Mouse (Mus musculus) MN1 (cell line): ENCODE data around the gene Dcakd.

Experiments used
- DNase-seq: peaks from one replicate; pipeline ENCODE4 v3.0.0-alpha.2; 2016; ENCODE audit warnings: low spot score

Dcakd gene

DNA sequence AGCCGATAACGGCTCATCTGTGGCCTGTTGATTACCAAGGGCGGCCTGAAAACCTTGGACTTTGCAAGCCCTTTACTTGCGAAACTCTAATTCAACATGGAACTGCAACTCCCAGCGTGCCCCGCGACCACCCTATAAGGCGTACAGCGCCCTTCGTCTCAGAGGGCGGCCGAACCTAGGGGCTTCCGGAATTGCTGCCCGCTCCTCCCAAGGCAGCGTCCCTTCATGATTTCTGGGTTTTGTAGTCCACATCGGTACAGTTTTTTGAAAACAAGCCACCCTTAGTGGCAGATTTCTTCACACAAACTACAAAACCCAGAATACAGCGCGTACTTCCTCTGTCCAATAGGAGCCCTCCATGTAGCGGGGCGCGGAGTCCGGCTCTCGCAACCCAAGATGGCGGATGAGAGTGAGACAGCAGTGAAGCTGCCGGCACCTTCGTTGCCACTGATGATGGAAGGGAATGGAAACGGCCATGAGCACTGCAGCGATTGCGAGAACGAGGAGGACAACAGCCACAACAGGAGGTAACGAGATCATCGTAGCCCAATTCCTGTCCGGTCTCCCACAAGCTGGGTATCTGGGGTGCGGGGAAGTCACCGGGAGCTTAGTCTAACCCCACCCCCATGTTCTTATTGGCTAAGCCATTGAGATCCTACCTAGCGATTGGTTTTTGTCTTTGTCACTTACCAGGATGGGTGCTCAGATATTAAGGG lies at the start of gene Dcakd, which contains the start of gene Nmt1:
Gene Dcakd (minus strand): TSS at position 158 of the 716 bp plus-strand sequence.
Gene Nmt1 (plus strand): TSS at position 15 of the 716 bp plus-strand sequence.
- peak; percentile 97 for DNase-seq

DNA sequence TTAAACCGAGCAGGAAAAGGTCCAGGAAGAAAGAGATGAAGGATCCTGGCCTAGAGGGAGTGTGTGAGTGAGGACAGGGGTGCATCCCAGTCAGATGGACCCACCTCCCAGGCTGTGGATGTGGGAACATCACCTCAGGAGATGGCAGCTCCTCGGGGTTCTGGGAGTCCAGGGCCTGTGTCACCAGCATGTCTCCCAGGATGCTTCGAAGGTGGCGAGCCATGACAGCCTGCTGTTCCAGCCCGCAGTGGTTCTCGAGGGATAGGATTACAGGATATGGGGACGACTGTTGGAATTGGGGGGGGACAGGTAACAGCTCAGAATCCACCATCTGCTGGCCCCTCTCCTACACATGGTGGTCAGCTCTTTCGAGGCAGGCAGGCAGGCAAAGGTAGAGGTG lies 48.4 kb upstream of the Dcakd start:
- no peak for DNase-seq

DNA sequence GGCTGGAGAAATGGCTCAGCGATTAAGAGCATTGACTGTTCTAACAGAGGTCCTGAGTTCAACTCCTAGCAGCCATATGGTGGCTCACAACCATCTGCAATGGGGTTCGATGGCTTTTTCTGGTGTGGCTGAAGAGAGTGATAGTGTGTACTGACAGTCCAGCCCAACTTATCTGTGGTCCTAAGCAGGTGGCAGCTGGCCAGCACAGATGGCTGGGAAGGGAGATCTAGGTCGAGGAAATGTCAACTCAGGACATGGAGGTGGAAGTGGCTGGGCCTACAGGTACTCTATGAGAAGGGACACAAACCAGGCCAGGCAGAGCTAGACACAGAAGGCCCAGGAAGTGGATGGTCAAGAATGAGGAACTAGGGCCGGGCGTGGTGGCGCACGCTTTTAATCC lies 47.9 kb upstream of the Dcakd start:
- DNase-seq: no peak

DNA sequence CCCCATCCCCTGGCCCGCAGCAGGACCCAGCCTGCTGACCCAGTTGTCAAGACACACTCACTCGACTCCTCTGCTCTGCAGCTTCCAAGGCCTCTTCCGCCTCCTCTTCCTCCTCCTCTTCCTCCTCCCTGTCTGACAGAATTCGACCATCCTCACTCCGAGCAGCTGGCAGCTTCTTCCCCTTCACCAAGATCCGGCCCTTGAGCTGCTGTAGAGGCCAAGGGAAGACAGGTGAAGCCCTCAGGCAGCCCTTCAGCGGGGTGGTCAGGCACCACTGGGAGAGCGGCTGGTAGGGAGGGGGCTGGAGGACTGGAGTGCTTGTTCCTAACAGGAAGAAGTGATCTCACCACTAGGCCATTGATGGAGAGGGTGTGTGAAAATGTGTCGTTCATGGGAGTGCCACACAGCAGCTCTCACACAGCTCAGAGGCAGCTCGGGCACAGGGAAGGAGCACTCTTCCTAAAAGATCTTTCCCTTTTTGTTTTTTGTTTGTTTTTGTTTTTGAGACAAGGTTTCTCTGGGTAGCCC lies 46.7 kb upstream of the Dcakd start:
- DNase-seq: no peak

DNA sequence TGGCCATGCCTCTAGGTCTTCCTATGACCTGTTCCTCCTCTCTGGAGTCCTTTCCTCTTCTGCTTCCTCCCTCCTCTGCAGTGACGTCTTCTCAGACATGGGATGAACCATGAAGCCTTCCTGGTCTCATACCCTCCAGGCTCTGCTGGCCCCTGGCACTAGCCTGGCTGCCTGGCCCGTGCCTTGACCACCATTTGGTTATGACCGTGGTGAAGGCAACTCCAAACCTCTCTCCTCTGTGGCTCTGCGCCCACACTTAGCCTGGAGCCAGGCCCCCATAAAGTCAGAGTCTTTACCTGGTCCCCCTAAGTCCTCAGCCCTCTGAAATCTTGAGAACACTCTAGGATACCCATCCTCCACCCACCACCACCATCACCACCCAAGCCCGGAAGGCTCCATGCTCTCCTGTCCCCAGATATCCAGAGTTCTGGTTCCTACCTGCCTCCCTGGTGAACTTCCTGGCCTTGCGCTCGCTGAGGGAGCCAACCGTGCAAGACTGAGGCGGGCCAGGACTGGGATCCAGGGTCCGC lies 46.1 kb upstream of the Dcakd start:
- DNase-seq: no peak

DNA sequence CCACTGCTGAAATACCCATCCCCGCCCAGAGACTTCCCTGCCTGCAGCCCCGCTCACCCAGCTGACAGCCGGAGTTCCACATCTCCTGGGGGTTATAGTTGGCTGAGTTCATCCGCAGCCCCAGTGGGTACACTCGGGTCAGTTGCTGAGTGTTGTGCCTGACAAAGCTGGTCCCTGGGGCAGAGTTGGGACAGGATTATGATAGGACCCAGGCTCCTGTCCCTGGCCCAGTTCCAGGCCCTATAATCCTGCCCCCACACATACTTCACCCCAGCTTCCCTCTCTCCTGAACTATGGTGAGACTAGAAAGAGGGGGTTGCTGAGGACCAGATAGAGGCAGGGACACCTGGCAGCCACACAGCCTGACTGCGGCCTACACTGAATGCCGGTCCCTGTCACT lies 45.5 kb upstream of the Dcakd start:
- no peak for DNase-seq

DNA sequence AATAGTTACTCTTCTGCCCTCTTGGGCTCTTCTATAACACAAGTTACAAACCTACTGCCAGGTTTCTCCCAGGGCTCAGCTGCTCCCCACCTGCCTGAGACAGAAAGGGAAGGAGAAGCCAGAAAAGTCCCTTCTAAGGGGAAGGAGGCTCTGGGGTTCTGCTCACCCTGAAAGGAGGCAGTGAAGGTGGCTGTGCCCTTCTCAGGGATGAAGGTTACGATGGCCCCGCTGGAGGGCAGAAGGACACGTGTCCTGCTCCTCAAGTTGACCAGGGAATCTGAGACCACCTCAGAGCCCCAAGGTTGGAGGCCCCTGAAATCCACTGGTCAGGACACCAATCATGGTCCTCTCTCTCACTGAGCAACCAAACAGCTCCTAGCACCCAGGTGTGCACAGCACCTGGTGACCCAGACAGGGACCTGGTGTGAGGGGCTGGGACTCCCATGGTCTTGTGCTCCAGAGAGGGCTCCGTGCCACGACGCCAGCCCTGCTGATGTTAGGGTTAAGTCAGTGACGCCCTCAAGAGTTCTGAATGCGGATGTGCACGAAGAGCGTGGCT lies 42.3 kb upstream of the Dcakd start:
- no peak for DNase-seq

DNA sequence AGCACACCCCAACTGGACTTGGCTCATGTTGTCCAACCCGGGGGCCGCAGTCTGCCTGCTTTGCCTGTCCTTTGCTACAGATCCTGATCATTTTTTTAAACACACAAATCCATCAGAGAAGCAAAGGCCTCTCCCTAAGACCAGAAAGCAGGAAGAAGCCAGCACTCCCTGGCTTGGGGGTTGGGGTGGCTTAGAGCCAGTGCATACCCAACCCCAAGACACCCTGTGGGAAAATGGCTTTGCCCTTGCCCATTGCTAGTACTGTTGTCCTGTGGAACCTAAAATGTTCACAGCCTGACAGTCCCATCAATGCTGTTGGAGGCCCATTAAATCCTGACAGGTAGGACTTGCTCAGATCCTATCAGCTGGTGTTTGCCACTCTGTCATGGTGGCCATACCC lies 41.6 kb upstream of the Dcakd start:
- no peak for DNase-seq

DNA sequence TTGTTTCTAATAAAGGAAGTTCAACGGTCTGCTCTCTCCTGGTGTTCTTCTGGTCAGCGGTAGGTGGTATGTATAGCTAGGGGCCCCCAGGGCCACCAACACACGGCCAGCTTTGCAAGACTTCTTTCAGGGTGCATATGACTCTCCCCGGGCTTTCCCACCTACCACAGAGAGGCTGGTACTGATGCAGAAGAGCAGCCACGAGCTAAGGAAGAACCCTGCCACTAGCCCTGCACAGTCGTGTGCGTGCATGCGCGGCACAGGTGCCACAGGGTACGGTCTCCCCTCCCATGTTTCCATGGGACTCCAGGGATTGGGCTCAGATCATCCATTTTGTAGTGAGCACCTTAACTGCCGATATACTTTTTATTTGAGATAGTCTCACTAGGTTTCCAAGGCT lies 40.8 kb upstream of the Dcakd start:
- no peak for DNase-seq

DNA sequence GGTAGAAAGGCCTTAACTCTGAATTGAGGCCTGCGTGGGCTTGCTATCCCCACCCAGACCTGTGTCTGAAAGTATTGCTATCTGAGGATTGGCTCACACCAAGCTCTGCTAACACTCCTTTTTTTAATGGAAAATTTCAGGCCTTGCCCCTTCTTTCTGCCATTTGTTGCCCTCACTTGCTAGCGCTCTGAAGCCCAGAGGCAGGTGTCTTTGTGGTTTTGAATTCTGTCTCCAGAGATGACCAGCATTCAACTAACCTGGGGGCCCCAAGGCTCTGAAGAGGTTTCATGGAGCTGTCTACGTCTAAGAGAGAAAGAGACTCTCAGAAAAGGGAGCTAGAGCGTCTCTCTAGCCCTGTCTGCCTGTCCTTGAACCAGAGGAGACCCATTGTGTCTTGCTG lies 40.1 kb upstream of the Dcakd start:
- no peak for DNase-seq

DNA sequence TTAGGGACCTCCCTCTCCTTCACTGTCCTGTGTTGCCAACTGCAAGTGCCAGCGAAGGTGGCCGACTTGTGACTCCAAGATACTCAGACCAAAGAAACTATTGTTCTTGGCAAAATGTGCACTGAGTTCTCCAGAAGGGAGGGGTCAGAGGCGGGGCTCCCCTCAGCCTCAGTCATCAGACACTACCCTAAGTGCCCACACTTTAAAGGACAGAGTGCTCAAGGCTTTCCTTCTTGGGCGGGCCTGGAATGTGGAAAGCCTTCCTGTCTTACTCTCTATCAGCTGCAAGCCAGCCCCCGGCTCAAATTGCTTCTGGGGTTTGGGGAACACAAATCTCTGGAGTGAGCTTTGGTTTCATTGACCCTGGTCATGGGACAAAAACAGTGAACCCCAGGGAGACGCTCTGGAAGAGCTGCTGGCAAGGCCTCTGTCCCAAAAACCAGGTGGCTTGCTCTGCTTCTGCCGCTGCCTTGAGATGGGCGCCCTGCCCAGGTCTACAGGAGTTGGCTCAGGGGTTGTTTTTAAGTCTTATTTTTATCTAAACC lies 39.4 kb upstream of the Dcakd start:
- DNase-seq: peak; percentile 50

DNA sequence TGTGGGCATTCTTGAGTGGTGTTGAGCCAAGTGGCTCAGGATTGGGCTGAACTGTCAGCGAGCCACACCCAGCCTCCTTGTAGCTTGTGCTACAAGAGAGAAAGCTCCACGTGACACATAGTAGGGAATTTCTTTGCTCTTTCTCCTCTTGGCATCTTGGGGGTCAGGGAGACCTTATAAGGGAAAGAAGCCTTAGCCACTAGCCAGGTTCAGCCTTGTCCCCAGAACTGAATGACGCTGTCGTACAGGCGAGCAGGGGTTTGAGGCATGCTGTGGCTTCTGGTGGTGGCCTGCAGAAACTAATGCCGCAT lies 38.9 kb upstream of the Dcakd start:
- DNase-seq: no peak

DNA sequence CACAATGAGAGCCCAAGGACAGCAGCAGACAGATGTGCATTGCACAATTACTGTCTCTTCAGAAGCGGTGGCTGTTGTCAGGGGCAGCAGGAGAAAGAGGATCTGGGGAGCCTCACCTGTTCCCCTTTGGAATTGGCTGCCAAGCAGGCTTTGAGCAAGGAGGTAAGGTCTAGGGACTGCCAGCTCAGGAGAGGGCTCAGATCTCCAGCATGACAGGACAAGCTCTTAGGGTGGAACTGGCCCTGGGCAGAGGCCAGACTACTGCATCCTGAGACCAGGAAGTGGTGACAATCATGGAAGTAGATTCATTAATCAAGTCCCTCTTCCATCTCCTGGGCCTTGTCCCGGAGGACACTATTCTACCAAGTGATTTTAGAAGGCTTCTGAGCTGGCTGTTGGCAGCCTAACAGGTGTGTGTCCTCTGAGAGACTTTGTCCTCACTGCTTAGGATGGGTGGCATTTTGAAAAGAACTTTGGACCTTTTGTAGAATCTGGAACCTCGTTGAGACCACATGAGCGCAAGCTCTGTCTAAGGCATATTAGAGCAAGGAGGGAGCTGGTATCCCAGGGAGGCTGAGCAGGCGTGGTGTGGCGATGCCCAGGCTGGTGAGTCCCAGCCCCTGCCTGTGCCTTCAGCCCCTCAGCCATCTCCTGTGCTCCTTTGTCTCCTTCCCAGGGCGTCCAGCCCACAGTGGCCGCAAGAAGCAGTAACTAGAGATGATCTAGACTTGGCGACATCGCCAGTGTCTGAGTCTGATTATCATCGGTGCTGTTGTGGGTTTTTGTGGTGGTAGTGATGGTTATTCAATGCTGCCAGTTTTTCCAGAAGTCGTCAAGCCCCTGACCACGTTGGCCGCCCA lies 38.3 kb upstream of the Dcakd start:
- DNase-seq: no peak

DNA sequence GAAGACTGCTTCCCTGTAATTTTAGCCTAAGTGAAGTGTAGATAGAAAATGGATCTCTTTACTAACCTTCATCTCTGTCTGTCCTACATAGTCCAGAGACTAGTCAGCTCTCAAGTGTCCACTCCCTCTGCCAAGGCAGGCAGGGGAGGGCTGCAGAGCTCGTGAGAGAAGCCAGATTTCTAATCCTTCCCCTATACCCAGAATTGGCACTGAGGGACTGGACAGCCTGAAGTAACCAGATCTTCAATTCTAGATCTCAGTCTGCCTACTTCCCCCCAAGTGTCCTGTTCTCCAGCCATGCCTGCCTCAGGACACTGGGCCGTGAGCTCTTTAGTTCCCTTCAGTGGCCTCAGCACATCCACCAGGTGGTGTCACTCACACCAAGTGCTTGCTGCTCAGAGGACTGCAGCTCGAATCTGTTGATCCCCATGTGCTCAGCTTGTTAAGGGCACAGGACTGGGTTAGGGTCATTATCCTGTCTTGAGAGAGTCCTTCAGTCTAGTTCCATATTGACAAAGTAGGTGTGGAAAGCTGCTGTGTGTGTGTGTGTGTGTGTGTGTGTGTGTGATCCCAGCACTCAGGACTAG lies 30.5 kb upstream of the Dcakd start:
- DNase-seq: peak; percentile 33

DNA sequence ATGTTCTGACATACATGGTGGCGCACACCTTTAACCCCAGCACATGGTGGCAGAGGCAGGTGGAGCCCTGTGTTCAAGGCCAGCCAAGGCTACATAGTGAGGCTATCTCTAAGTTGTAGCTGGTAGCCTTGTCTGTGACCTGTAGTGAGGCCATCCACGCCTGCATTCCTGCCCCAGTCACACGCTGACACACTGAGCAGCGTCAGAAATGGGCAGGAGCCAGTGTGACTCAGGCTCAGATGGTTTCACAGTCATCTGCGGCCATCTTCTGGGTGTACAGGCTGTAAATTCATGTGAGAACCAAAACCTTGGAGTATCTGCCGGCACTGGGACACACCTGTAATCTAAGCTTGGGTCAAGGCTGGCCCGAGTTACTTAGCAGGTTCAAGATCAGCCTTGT lies 28.5 kb upstream of the Dcakd start:
- no peak for DNase-seq

DNA sequence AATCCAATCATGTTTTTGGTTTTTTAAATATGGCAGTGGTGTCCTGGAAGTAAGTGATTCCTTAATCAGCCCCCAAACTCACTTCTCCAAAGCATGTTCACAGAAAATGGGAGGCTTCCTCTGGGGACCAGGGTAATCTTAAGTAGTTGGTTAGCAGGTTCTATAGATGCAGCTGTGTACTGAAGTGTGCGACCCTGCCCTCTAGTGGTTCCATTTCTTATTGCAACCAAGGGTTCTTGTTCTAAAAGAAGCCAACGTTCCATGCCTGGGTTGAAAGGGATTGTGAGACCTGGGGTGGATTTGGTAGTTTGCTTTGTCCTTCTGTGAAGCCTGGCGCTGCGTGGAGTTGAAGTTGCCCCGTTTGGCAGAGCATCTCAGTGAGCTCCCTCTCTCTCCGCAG lies 26.7 kb upstream of the Dcakd start:
- peak; percentile 85 for DNase-seq

DNA sequence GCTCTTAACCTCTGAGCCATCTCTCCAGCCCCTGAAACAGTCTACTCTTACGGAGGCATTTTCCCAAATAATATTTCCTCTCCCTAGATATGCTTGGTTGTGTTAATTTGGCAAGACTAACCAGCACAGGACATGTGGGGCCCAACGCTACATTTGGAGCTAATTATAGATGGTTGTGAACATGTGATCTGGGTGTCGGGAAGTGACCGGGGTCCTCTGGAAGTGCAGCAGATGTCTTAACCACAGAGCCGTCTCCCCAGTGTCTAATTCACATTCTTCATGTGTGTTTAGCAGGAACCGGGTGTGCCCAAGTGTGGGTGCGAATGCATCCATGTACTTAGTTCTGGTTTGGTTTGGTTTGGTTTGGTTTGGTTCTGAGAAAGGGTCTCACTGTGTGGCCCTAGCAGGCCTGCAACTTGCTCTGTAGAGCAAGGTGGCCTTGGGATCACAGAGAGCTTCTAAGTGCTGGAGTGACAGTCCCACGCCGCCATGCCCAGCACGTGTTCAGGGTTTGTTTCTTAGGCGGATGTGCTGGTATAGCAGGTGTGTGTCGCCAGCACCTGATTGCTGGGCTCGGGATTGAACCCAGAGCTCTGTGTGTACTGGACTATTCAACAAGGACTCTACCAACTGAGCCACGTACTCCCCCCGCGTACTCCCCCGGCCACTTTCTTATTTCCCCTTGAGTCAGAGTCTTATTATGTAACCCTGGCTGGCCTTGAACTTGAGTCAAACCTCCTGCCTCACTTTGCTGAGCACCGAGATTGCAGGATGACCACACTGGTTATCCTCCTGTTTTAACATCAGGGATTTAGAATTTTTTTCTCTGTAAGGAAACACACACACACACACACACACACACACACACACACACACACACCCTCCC lies 25.3 kb upstream of the Dcakd start:
- DNase-seq: no peak

DNA sequence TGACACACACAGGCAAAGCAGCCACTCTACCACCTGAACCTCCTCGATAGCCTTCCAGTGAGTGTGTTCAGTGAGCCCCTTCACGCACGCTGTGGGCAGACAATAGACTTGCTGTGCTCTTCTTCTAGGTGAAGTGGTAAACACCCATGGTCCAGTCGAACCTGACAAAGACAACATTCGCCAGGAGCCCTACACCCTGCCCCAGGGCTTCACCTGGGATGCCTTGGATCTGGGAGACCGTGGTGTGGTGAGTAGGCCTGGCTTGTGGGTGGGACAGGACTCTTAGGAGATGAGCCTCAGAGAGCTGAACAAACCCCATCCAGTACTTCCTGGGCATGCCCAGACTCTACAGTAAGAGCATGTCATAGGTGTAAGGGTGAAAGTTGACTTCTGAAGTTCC lies 23.9 kb upstream of the Dcakd start:
- DNase-seq: no peak

DNA sequence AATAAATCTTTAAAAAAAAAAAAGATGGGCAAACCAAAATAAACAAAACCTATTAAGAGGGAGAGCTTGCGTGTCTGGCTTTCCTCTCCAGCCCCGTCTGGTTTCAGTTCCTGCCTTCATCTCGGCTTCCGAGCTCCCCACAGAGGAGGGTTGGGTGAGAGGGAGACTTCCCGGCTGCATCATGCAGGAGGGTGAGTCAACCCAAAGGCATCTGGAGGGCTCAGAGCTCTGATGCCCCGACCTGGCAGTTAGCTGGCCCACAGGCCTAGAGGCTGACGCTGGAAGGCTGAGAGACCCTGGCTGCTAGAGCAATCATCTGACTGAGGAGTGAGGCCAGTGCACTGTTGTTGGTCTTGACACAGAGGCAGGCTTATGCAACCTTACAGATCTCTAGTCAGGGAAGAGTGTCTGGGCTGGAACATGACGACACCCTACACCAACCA lies 23.1 kb upstream of the Dcakd start:
- DNase-seq: peak; percentile 89

DNA sequence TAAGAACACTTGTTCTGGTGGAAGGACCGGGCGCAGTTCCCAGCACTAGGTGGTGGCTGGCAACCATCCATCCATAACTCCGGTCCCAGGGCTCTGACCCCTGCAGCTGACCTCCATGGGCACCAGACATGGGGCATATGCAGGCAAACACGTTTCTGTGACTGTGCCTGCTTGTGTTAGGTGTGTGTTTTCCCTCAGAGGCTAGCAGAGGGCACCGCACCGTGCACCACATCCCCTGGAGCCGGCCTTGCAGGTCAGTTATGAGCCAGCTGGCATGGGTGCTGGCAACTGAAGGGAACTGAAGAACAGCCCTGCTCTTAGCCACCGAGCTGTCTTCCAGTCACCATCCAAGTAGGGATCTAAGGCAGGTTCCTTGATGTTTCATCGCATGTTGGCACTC lies 22.0 kb upstream of the Dcakd start:
- DNase-seq: no peak

DNA sequence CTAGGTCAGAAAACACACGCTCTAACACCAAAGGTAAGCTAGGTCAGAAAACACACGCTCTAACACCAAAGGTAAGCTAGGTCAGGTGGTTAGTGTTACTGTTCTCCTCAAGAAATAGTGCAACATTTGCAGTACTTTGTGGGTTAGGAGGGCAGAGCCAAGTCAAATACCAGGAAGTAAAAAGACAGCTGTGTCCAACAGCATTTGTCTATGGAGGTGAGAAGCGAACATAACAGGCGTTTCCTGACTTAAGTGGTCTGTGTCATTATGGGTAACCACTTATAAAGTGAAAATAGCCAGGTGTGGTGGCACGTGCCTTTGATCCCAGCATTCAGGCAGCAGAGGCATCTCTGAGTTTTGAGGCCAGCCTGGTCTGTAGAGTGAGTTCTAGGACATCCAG lies 21.5 kb upstream of the Dcakd start:
- DNase-seq: no peak
